Mouse (Mus musculus): ENCODE measurements at regions not wholly inside any gene's neighbourhood (a gene's known extent, or its start where the extent isn't known, plus 50 kb on each side); places are given as distances from the start of the nearest gene placed in this dataset.

DNA sequence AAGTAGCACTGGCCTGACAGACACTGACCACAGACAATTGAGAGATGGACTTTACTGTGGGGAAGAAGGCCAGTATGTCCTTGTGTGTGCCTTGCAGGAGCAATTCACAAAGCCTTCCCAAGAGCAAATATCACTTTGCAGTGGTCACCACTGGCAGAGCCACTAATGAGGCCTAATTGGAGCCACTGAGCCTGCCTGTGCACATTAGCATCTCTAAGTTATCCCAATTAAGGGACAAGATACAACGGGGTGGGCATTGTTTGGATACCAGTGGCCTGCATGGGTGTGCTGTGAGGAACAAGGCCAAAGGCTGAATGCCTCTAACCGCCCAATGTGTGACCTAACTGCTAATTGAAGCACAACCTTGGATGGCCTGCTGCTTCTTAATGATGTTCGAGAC is 433.4 kb upstream of the Ptbp2 start:
- no peak for DNase-seq

DNA sequence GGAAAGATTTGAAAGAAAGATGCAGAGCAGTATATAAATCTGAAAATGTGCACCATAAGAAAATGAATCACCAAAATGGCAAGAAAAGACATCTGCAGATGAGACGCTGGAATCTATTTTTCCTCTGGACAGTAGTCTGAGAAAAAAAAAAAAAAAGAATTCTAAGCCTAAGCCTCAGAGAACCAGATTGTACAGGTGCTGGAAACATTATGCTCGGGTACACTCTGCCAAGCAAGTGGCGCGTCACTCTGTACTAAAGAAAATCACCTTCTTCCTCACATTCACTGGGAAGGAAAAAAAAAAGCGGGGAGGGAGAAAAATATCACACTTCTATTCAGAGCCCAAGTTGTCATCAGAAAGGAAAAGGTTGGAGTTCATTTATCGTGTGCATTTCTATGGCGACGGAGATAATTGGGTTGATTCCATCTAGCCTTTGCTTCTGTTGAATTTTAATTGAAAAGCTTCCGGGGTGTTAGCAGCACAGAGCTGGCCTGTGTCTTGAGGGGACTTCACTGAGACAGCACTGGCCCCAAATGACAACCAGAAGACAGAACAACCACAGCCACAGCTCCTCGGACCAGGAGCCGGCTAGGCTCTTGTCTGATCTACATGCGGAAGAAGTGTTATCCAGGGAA is 430.5 kb upstream of the Ptbp2 start:
- no peak for DNase-seq

DNA sequence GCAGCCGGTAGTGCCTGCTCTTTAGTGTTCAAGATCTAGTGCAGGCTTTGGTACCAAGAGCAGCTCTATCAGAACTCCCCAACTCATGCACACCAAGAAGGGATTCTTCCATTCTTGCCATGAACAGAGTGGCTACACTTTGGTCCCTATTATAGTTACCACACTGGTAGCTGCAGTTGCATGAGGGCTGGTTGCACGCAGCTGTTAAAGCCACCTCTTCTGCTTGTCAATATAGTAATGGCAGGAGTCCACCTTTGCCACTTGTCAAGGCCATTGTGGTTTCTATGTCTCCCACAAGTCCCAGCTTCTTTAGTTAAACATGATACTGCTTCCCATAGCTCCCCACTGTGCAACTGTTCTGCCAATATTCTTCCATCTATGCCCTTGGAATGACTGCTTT is 415.1 kb upstream of the Ptbp2 start:
- DNase-seq = no peak

DNA sequence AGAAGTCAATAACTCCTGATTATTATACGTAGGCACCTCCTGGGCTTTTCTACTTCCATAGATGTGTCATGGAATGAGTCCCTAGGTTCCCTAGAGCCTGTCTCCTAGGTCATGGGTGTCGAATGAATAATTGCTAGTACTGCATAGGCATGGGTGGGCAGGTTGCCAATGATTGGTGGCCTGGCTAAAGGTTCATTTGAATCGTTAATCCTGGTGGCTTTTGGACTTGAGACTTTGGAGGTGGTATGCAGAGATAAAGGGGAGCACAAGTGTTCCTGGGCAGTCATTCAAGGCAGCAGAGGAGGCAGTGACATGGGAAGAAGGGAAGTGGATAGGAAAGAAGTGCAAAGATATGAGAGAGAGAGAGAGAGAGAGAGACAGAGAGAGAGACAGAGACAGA is 410.2 kb upstream of the Ptbp2 start:
- peak; percentile 13 to 52 for DNase-seq

DNA sequence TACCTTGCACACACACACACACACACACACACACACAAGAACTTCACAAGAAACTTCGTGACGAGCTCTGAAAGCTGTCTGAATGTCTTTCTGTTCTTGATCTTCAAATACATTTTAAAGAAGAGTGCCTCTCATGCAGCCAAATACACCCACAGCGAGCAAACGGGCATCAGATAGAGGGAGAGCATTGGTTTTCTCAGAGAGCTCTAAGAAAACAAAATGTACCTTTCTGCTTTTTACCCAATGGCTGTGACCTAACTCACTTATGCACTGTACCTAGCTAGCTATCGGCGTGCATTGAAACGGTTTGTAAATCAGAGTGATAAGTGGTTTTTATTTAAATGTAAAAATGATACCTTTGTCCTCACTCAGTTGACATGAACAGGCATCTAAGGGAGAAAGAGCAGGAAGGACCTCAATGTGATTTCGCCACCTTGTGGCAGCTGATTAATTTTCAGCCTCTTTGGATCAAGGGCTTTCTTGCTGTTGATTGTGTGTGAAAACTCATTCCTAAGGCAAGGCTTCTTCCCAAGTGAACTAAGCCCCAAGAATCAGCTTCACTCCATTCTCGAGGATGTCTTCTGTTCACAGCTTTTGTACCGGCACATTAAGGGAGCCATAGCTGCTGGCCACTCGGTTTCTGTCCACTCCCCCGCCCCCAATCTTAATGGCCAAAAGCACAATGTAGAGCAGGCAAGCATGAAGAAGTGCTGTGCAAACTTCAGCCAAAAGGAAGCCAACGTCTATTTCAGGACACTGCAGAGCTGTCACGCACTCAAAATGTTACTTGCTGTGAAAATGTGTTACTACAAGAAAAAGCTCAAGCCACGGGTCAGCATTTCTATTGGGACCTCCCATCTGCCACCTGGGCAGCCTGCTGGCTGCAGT is 408.4 kb upstream of the Ptbp2 start:
- peak; percentile 41 to 80 for DNase-seq

DNA sequence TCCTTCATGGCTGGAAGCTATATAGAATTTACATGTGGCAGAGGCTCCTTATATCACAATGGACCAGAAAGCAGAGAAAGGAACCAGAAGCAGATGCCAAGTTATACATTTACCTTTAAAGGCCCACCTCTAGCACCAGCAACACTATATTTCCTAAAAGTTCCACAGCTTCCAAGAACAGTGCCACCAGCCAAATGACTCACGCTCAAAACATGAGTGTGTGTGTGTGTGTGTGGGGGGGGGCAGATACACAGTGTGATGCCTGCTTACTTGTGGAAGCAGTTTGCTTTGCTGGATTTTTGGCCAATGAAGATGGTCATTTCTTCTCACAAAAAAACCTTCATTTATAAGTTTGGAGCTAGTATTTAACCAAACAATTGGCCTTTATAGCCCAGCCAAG is 405.3 kb upstream of the Ptbp2 start:
- no peak for DNase-seq

DNA sequence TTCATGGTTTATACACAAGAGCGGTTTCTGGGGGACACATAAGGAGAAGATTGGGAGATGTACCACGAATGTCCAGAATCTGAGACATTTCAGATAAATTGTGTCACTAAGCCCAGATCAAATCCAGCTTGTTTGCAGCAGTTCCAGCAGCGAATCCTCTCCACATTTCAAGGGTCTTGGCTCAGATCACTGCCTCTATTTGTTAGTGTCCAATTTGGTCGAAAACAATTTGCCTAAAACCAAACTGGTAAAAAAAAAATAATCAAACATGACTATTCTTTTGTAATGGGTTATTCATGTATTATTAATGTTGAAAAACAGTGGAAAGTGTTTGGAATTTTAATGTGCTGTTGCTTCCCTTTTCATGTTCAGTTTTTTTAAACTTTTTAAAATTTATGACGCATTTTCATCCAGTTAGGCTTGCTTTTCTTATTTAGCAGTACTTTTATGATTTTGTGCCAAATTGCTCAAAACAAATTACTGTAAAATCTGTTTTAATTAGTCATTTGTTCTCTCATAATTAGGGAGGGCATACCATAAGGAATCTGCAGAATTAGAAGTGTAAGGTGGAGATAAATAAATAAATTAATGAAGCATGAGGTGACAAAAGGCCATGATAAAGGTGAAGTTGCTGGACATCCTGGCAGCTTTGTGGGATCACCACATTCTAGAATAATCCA is 396.8 kb upstream of the Ptbp2 start:
- DNase-seq = no peak

DNA sequence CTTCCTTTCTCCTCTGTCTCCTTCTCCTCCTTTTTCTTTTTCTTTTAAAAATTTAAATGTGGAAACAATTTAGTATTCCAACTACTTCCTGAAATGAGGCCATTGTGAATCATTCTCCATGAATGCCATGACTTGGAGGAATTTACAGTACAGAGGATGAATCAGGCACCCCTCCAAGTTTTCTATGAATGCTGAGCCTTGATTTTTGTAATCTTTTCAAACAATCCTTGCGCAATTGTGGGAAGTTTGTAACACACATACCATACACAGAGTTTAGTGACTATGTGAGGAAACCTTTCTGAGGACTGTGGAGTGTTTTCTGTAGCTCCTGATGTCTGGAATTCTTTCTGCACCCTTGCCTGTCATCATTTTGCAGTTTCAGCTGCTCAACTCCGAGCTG is 391.4 kb upstream of the Ptbp2 start:
- DNase-seq = no peak

All from kidney, postnatal 36 days (tissue).